Mouse (Mus musculus) ES-E14 (cell line): ENCODE results near the gene Tnik.

Source experiments
- CHD2 ChIP-seq: IDR thresholded peaks from 2 replicates; pipeline ENCODE4 v1.6.1; 2014; ENCODE audit warnings: mild to moderate bottlenecking, low read depth, low read length, inconsistent platforms
- MAFK ChIP-seq: IDR thresholded peaks from 2 replicates; pipeline ENCODE4 v1.6.1; 2014; ENCODE audit warnings: mild to moderate bottlenecking, low read depth, low read length, inconsistent platforms; ENCODE audit not compliant: insufficient read depth
- ZC3H11A ChIP-seq: IDR thresholded peaks from 2 replicates; pipeline ENCODE4 v1.6.1; 2012; ENCODE audit warnings: low read depth, mild to moderate bottlenecking, inconsistent platforms, low read length, borderline replicate concordance
- ZNF384 ChIP-seq: IDR thresholded peaks from 2 replicates; pipeline ENCODE4 v1.6.1; 2012; ENCODE audit warnings: low read depth, low read length, inconsistent platforms

DNA sequence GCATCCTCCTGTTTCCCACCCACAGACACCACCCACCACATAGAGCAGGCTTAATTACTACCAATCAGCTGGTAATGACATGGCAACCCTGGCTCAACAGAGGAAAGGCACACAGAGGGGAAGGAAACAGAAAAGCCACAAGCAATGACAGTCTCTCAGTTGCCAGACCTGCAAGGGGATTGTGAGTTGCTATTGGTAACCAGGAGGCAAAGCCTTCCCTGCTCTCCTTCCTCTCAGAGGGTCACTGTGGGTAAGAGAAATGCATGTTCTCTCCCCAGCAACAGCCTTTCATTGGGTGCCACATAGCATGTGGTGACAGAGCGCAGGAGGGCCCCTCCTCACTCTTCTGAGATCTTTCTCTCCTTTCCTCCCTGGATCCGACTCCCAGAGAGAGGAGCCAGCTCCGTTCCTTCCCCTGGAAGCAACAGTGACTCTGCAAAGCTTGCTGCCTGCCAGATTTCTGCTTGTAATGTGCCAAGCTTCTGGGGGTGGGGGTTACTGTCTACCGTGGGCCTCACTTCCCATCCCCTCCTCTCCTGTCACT, 295.4 kb downstream of the Tnik start:
- no peak for TF ChIP-seq ZNF384
- no peak for TF ChIP-seq ZC3H11A
- TF ChIP-seq MAFK, result no peak
- no peak for TF ChIP-seq CHD2
